Mouse (Mus musculus): ENCODE results near the gene Trcg1. TPM values are rescaled to one million over a fixed set of nuclear protein-coding genes. Genes with fewer than 3 reads are reported as not detected.

The Trcg1 gene
- polyA plus RNA-seq, 1 experiment, result not detected

- Histone ChIP-seq H3K27me3 (ENCODE audit: control insufficient read depth) (no peaks in the 10 kb centered on the region), H3K36me3 (ENCODE audit: control insufficient read depth) (peaks cover 83% of the 10 kb centered on the region), H3K4me3 (replicated peaks) (no peak overlapping the region), H3K4me1 (ENCODE audit: control insufficient read depth) (peaks cover 34% of the 10 kb centered on the region), H3K9me3 (ENCODE audit: control insufficient read depth, low read length) (no peaks in the 10 kb centered on the region)
- TF ChIP-seq TAL1 (IDR thresholded peaks at IDR 0.05; ENCODE audit: low read length), result no peak
- TF ChIP-seq GATA1 (IDR thresholded peaks at IDR 0.05; ENCODE audit: low read length), result no peak
Measured at GRCm38 (mm10) chr9:57256861-57257260, 20.5 kb downstream of the Trcg1 start.

GRCm38 (mm10) chr9:57257627-57258026 is 21.3 kb downstream of the Trcg1 start:
- no peaks in the 10 kb centered on the region for H3K9me3 ChIP-seq (ENCODE audit: control insufficient read depth, low read length)
- peaks cover 76% of the 10 kb centered on the region for H3K36me3 ChIP-seq (ENCODE audit: control insufficient read depth)
- H3K4me3 ChIP-seq (replicated peaks), result no peak overlapping the region
- TF ChIP-seq GATA1 (IDR thresholded peaks at IDR 0.05; ENCODE audit: low read length) (no peak), TAL1 (IDR thresholded peaks at IDR 0.05; ENCODE audit: low read length) (no peak)
- H3K27me3 ChIP-seq (ENCODE audit: control insufficient read depth), result no peaks in the 10 kb centered on the region
- H3K4me1 ChIP-seq (ENCODE audit: control insufficient read depth), result peaks cover 37% of the 10 kb centered on the region

- no peaks in the 10 kb centered on the region for H3K9me3 ChIP-seq (ENCODE audit: control insufficient read depth, low read length)
- peak overlapping the region; percentile 90 for H3K4me3 ChIP-seq (replicated peaks)
- TF ChIP-seq GATA1 (IDR thresholded peaks at IDR 0.05; ENCODE audit: low read length) (no peak), TAL1 (IDR thresholded peaks at IDR 0.05; ENCODE audit: low read length) (no peak)
- H3K36me3 ChIP-seq (ENCODE audit: control insufficient read depth), result peaks cover 55% of the 10 kb centered on the region
- peaks cover 3% of the 10 kb centered on the region for H3K27me3 ChIP-seq (ENCODE audit: control insufficient read depth)
- H3K4me1 ChIP-seq (ENCODE audit: control insufficient read depth), result peaks cover 49% of the 10 kb centered on the region
Measured at GRCm38 (mm10) chr9:57259736-57260135, 23.4 kb downstream of the Trcg1 start.

- H3K36me3 ChIP-seq (ENCODE audit: control insufficient read depth), result peaks cover 43% of the 10 kb centered on the region
- TF ChIP-seq GATA1 (IDR thresholded peaks at IDR 0.05; ENCODE audit: low read length), result no peak
- TF ChIP-seq TAL1 (IDR thresholded peaks at IDR 0.05; ENCODE audit: low read length), result no peak
- H3K4me3 ChIP-seq (replicated peaks), result peak overlapping the region; percentile 90
- peaks cover 49% of the 10 kb centered on the region for H3K4me1 ChIP-seq (ENCODE audit: control insufficient read depth)
- H3K27me3 ChIP-seq (ENCODE audit: control insufficient read depth), result peaks cover 8% of the 10 kb centered on the region
- H3K9me3 ChIP-seq (ENCODE audit: control insufficient read depth, low read length), result no peaks in the 10 kb centered on the region
Measured at GRCm38 (mm10) chr9:57260940-57261339, 24.6 kb downstream of the Trcg1 start.

GRCm38 (mm10) chr9:57261516-57261912 is 25.2 kb downstream of the Trcg1 start:
- H3K4me1 ChIP-seq (ENCODE audit: control insufficient read depth), result peaks cover 45% of the 10 kb centered on the region
- peaks cover 37% of the 10 kb centered on the region for H3K36me3 ChIP-seq (ENCODE audit: control insufficient read depth)
- peaks cover 12% of the 10 kb centered on the region for H3K27me3 ChIP-seq (ENCODE audit: control insufficient read depth)
- peak overlapping the region; percentile 90 for H3K4me3 ChIP-seq (replicated peaks)
- no peak for TF ChIP-seq TAL1 (IDR thresholded peaks at IDR 0.05; ENCODE audit: low read length)
- no peak for TF ChIP-seq GATA1 (IDR thresholded peaks at IDR 0.05; ENCODE audit: low read length)
- H3K9me3 ChIP-seq (ENCODE audit: control insufficient read depth, low read length), result no peaks in the 10 kb centered on the region

- peaks cover 15% of the 10 kb centered on the region for H3K27me3 ChIP-seq (ENCODE audit: control insufficient read depth)
- H3K36me3 ChIP-seq (ENCODE audit: control insufficient read depth), result peaks cover 31% of the 10 kb centered on the region
- TF ChIP-seq GATA1 (IDR thresholded peaks at IDR 0.05; ENCODE audit: low read length), result no peak
- no peaks in the 10 kb centered on the region for H3K9me3 ChIP-seq (ENCODE audit: control insufficient read depth, low read length)
- peaks cover 45% of the 10 kb centered on the region for H3K4me1 ChIP-seq (ENCODE audit: control insufficient read depth)
- H3K4me3 ChIP-seq (replicated peaks), result peak within 1 kb of the TSS; percentile 90
Measured at GRCm38 (mm10) chr9:57261913-57262794, 25.8 kb downstream of the Trcg1 start, which contains the start of gene 1700017B05Rik. TSS of gene 1700017B05Rik (minus strand) at chr9:57262612.

- no peaks in the 10 kb centered on the region for H3K9me3 ChIP-seq (ENCODE audit: control insufficient read depth, low read length)
- peaks cover 22% of the 10 kb centered on the region for H3K27me3 ChIP-seq (ENCODE audit: control insufficient read depth)
- TF ChIP-seq TAL1 (IDR thresholded peaks at IDR 0.05; ENCODE audit: low read length), result no peak
- no peak for TF ChIP-seq GATA1 (IDR thresholded peaks at IDR 0.05; ENCODE audit: low read length)
- peaks cover 22% of the 10 kb centered on the region for H3K36me3 ChIP-seq (ENCODE audit: control insufficient read depth)
- peaks cover 46% of the 10 kb centered on the region for H3K4me1 ChIP-seq (ENCODE audit: control insufficient read depth)
- H3K4me3 ChIP-seq (replicated peaks), result peak overlapping the region; percentile 90
Measured at GRCm38 (mm10) chr9:57262795-57263684, 26.7 kb downstream of the Trcg1 start.

GRCm38 (mm10) chr9:57265125-57265524 is 28.8 kb downstream of the Trcg1 start:
- Histone ChIP-seq H3K9me3 (ENCODE audit: control insufficient read depth, low read length) (no peaks in the 10 kb centered on the region), H3K27me3 (ENCODE audit: control insufficient read depth) (peaks cover 35% of the 10 kb centered on the region), H3K4me1 (ENCODE audit: control insufficient read depth) (peaks cover 45% of the 10 kb centered on the region), H3K36me3 (ENCODE audit: control insufficient read depth) (peaks cover 5% of the 10 kb centered on the region; the same call in 1 of the 2 replicates), H3K4me3 (replicated peaks) (no peak overlapping the region)
- TF ChIP-seq GATA1 (IDR thresholded peaks at IDR 0.05; ENCODE audit: low read length), result no peak
- no peak for TF ChIP-seq TAL1 (IDR thresholded peaks at IDR 0.05; ENCODE audit: low read length)

- Histone ChIP-seq H3K27me3 (ENCODE audit: control insufficient read depth) (peaks cover 58% of the 10 kb centered on the region), H3K4me3 (replicated peaks) (no peak overlapping the region), H3K4me1 (ENCODE audit: control insufficient read depth) (peaks cover 25% of the 10 kb centered on the region), H3K36me3 (ENCODE audit: control insufficient read depth) (no peaks in the 10 kb centered on the region), H3K9me3 (ENCODE audit: control insufficient read depth, low read length) (no peaks in the 10 kb centered on the region)
- TF ChIP-seq TAL1 (IDR thresholded peaks at IDR 0.05; ENCODE audit: low read length), result no peak
- TF ChIP-seq GATA1 (IDR thresholded peaks at IDR 0.05; ENCODE audit: low read length), result no peak
Measured at GRCm38 (mm10) chr9:57267421-57267820, 31.1 kb downstream of the Trcg1 start.
